Mouse (Mus musculus): ENCODE data around the gene Ctcfl. TPM values are rescaled to one million over a fixed set of nuclear protein-coding genes. Genes with fewer than 3 reads are reported as not detected.

Ctcfl gene
- total and polyA plus RNA-seq, 2 experiments: 0.10 to 0.46 TPM

DNA sequence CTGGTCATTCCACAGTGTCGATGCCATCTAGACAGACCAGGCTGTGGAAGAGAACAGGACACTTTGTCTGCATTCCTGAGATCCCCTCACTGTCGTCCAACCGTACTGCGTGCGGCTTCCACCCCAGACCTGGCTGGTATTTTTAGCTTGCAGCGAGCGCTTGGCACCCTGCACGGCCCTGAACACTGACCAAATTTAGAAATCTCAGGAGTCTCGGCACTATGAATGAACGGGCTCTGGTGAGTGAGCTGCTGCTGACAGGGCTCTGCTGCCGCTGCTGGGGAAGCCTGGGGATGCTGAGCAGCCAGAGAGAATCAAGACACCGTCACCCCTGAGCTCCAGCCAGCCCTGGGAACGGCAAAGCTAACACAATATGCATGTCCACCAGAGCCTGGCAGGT lies 31.9 kb downstream of the Ctcfl start:
- TF ChIP-seq CTCF (IDR thresholded peaks at IDR 0.05; ENCODE audit: low read depth, low read length) (no peak), POLR2A (IDR thresholded peaks at IDR 0.05; ENCODE audit: extremely low read depth, insufficient read depth, low read length) (no peak)
- Histone ChIP-seq H3K36me3 (ENCODE audit: control insufficient read depth, insufficient read depth, low read length) (no peaks in the 10 kb centered on the region), H3K9ac (ENCODE audit: low read depth, low read length) (no peak overlapping the region), H3K27ac (replicated peaks; ENCODE audit: insufficient read depth, low read depth, low read length) (no peak overlapping the region), H3K4me1 (ENCODE audit: control insufficient read depth, insufficient read depth, low read length) (no peaks in the 10 kb centered on the region), H3K79me2 (ENCODE audit: control insufficient read depth, insufficient read depth, low read length) (no peaks in the 10 kb centered on the region), H3K4me3 (ENCODE audit: insufficient read depth, low read depth, low read length) (no peak overlapping the region), H3K27me3 (ENCODE audit: control insufficient read depth, insufficient read depth, low read length) (no peaks in the 10 kb centered on the region)
- DNase-seq (ENCODE audit: extremely low read depth, low read depth, low spot score): no peak
- 64% methylated on average over 13 of the region's 13 CpGs for WGBS

GRCm38 (mm10) chr2:173085763-173086162 lies 33.6 kb downstream of the Ctcfl start:
- no peaks in the 10 kb centered on the region for H3K4me1 ChIP-seq (ENCODE audit: control insufficient read depth, insufficient read depth, low read length)
- no peaks in the 10 kb centered on the region for H3K36me3 ChIP-seq (ENCODE audit: control insufficient read depth, insufficient read depth, low read length)
- no peak overlapping the region for H3K4me3 ChIP-seq (ENCODE audit: insufficient read depth, low read depth, low read length)
- no peaks in the 10 kb centered on the region for H3K79me2 ChIP-seq (ENCODE audit: control insufficient read depth, insufficient read depth, low read length)
- no peaks in the 10 kb centered on the region for H3K27me3 ChIP-seq (ENCODE audit: control insufficient read depth, insufficient read depth, low read length)
- H3K9ac ChIP-seq (ENCODE audit: low read depth, low read length): no peak overlapping the region
- TF ChIP-seq POLR2A (IDR thresholded peaks at IDR 0.05; ENCODE audit: extremely low read depth, insufficient read depth, low read length): no peak
- no peak for TF ChIP-seq CTCF (IDR thresholded peaks at IDR 0.05; ENCODE audit: low read depth, low read length)
- H3K27ac ChIP-seq (replicated peaks; ENCODE audit: insufficient read depth, low read depth, low read length): no peak overlapping the region
- DNase-seq (ENCODE audit: extremely low read depth, low read depth, low spot score): no peak
- 81% methylated on average over 9 of the region's 9 CpGs for WGBS

DNA sequence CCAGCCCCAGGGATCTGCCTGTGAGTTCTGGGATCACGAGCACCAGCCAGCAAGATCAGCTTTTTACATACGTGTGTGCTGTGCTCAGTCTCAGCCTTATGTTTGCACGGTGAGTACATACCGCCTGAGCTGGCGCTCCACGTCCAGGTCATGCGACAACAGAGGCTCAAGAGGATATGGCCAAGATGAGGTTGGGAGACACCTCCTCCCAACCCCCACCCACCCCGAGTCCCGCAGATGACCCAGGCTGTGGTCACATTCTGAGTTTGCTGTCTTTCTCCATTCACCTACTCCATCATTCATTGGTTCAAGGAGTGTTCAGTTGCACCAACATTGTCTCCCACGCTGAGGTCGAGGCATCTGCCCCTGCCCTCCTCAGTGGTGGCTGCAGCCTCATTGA lies 34.5 kb downstream of the Ctcfl start:
- Histone ChIP-seq H3K4me3 (ENCODE audit: insufficient read depth, low read depth, low read length) (no peak overlapping the region), H3K36me3 (ENCODE audit: control insufficient read depth, insufficient read depth, low read length) (no peaks in the 10 kb centered on the region), H3K27me3 (ENCODE audit: control insufficient read depth, insufficient read depth, low read length) (no peaks in the 10 kb centered on the region), H3K4me1 (ENCODE audit: control insufficient read depth, insufficient read depth, low read length) (no peaks in the 10 kb centered on the region), H3K27ac (replicated peaks; ENCODE audit: insufficient read depth, low read depth, low read length) (no peak overlapping the region), H3K9ac (ENCODE audit: low read depth, low read length) (no peak overlapping the region), H3K79me2 (ENCODE audit: control insufficient read depth, insufficient read depth, low read length) (no peaks in the 10 kb centered on the region)
- DNase-seq (ENCODE audit: extremely low read depth, low read depth, low spot score): no peak
- 93% methylated on average over 11 of the region's 11 CpGs for WGBS
- TF ChIP-seq POLR2A (IDR thresholded peaks at IDR 0.05; ENCODE audit: extremely low read depth, insufficient read depth, low read length) (no peak), CTCF (IDR thresholded peaks at IDR 0.05; ENCODE audit: low read depth, low read length) (no peak)

GRCm38 (mm10) chr2:173083712-173084475 lies 35.4 kb downstream of the Ctcfl start:
- no peak overlapping the region for H3K27ac ChIP-seq (replicated peaks; ENCODE audit: insufficient read depth, low read depth, low read length)

DNA sequence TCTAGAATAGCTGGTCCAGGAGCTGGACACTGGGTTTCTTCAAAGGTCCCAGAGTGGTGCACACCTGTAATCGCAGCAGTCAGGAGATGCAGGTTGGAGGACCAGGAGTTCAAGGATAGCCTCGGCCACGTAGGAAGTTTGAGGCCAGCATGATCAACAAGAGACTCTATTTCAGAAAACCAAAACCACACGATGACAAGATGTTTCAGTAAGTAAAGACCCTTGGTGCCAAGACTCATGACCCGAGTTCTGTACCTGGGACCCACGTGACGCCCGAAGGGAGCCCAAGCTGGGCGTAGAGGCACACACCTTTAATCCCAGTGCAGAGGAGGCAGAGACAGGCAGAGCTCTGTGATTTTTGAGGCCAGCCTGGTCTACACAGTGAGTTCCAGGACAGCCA lies 36.2 kb downstream of the Ctcfl start:
- Histone ChIP-seq H3K4me3 (ENCODE audit: insufficient read depth, low read depth, low read length) (no peak overlapping the region), H3K36me3 (ENCODE audit: control insufficient read depth, insufficient read depth, low read length) (no peaks in the 10 kb centered on the region), H3K4me1 (ENCODE audit: control insufficient read depth, insufficient read depth, low read length) (no peaks in the 10 kb centered on the region), H3K27me3 (ENCODE audit: control insufficient read depth, insufficient read depth, low read length) (no peaks in the 10 kb centered on the region), H3K9ac (ENCODE audit: low read depth, low read length) (no peak overlapping the region), H3K27ac (replicated peaks; ENCODE audit: insufficient read depth, low read depth, low read length) (no peak overlapping the region), H3K79me2 (ENCODE audit: control insufficient read depth, insufficient read depth, low read length) (no peaks in the 10 kb centered on the region)
- WGBS: 77% methylated on average over 9 of the region's 9 CpGs
- no peak for TF ChIP-seq POLR2A (IDR thresholded peaks at IDR 0.05; ENCODE audit: extremely low read depth, insufficient read depth, low read length)
- TF ChIP-seq CTCF (IDR thresholded peaks at IDR 0.05; ENCODE audit: low read depth, low read length): no peak
- DNase-seq (ENCODE audit: extremely low read depth, low read depth, low spot score): no peak

More at GRCm38 (mm10) chr2:173083712-173084475, 35.4 kb downstream of the Ctcfl start:
- no peaks in the 10 kb centered on the region for H3K79me2 ChIP-seq (ENCODE audit: control insufficient read depth, insufficient read depth, low read length)
- no peak for DNase-seq (ENCODE audit: extremely low read depth, low read depth, low spot score)
- H3K4me3 ChIP-seq (ENCODE audit: insufficient read depth, low read depth, low read length): no peak overlapping the region
- 27% methylated on average over 13 of the region's 13 CpGs for WGBS
- no peaks in the 10 kb centered on the region for H3K4me1 ChIP-seq (ENCODE audit: control insufficient read depth, insufficient read depth, low read length)
- H3K9ac ChIP-seq (ENCODE audit: low read depth, low read length): no peak overlapping the region
- H3K27me3 ChIP-seq (ENCODE audit: control insufficient read depth, insufficient read depth, low read length): no peaks in the 10 kb centered on the region
- no peaks in the 10 kb centered on the region for H3K36me3 ChIP-seq (ENCODE audit: control insufficient read depth, insufficient read depth, low read length)
- TF ChIP-seq POLR2A (IDR thresholded peaks at IDR 0.05; ENCODE audit: extremely low read depth, insufficient read depth, low read length) (no peak), CTCF (IDR thresholded peaks at IDR 0.05; ENCODE audit: low read depth, low read length) (no peak)

DNA sequence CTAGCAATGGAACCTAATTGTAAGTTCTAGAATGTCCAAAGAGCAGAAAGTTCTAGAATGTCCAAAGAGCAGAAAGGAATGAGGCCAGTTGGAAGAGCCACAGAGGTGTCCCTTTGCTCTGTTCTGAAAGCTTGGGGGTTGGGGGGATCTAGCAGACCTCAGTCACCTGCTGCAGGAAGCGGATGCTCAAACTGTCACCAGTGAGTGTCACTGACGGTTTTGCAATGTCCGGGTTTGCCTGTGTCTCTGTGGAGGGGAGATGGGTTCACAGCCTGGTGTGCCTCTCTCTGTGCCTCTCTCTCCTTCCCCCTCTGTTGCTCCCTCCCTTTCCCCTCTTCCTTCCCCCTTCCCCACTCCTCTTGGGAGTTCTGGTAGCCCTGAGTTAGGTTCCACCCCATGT lies 36.6 kb downstream of the Ctcfl start:
- no peak overlapping the region for H3K27ac ChIP-seq (replicated peaks; ENCODE audit: insufficient read depth, low read depth, low read length)
- H3K79me2 ChIP-seq (ENCODE audit: control insufficient read depth, insufficient read depth, low read length): no peaks in the 10 kb centered on the region
- DNase-seq (ENCODE audit: extremely low read depth, low read depth, low spot score): no peak
- no peak overlapping the region for H3K9ac ChIP-seq (ENCODE audit: low read depth, low read length)
- no peaks in the 10 kb centered on the region for H3K27me3 ChIP-seq (ENCODE audit: control insufficient read depth, insufficient read depth, low read length)
- TF ChIP-seq POLR2A (IDR thresholded peaks at IDR 0.05; ENCODE audit: extremely low read depth, insufficient read depth, low read length) (no peak), CTCF (IDR thresholded peaks at IDR 0.05; ENCODE audit: low read depth, low read length) (no peak)
- H3K4me1 ChIP-seq (ENCODE audit: control insufficient read depth, insufficient read depth, low read length): no peaks in the 10 kb centered on the region
- no peak overlapping the region for H3K4me3 ChIP-seq (ENCODE audit: insufficient read depth, low read depth, low read length)
- no peaks in the 10 kb centered on the region for H3K36me3 ChIP-seq (ENCODE audit: control insufficient read depth, insufficient read depth, low read length)
- 86% methylated on average over 3 of the region's 3 CpGs for WGBS

Data from liver, adult 2 months (tissue).